Mouse (Mus musculus) hindbrain, embryonic 15.5 days (tissue): Measurements from ENCODE around the gene S100a3. TPM values are rescaled to one million over a fixed set of nuclear protein-coding genes. Genes with fewer than 3 reads are reported as not detected.

Experiments used
- ATAC-seq: fragments of 200-750 bp; cut with Nextera tagmentation; 2 replicates; pipeline ENCODE4 v1.8.0; 2017; ENCODE audit warnings: low read depth, moderate number of reproducible peaks, moderate TSS enrichment; ENCODE audit not compliant: low FRiP score
- H3K27ac ChIP-seq: fragments of 300-500 bp; sonication (generic); replicated peaks from 2 replicates; pipeline ENCODE4 v1.5.1; 2015; ENCODE audit warnings: mild to moderate bottlenecking, inconsistent platforms
- H3K27me3 ChIP-seq: fragments of 300-500 bp; sonication (generic); 2 replicates; pipeline ENCODE4 v1.6.1; 2015; ENCODE audit warnings: control low read depth, inconsistent platforms
- H3K36me3 ChIP-seq: fragments of 300-500 bp; sonication (generic); 2 replicates; pipeline ENCODE4 v1.6.1; 2015; ENCODE audit warnings: control low read depth, inconsistent platforms
- H3K4me1 ChIP-seq: fragments of 300-500 bp; sonication (generic); replicated peaks from 2 replicates; pipeline ENCODE4 v1.6.1; 2015; ENCODE audit warnings: control low read depth, inconsistent platforms
- H3K4me2 ChIP-seq: fragments of 300-500 bp; sonication (generic); 2 replicates; pipeline ENCODE4 v1.6.1; 2015; ENCODE audit warnings: moderate library complexity, mild to moderate bottlenecking, inconsistent platforms
- H3K4me3 ChIP-seq: fragments of 300-500 bp; sonication (generic); 2 replicates; pipeline ENCODE4 v1.5.1; 2015; ENCODE audit warnings: mild to moderate bottlenecking, inconsistent platforms
- H3K9ac ChIP-seq: fragments of 300-500 bp; sonication (generic); 2 replicates; pipeline ENCODE4 v1.6.1; 2015; ENCODE audit warnings: inconsistent platforms
- H3K9me3 ChIP-seq: fragments of 300-500 bp; sonication (generic); 2 replicates; pipeline ENCODE4 v1.6.1; 2016; ENCODE audit warnings: control low read depth, inconsistent platforms
- WGBS: fragments of 180-500 bp; shearing (Covaris S2); methylation state at CpG from one replicate; pipeline ENCODE4 v1.1.7; 2015; 5-methylcytosine and 5-hydroxymethylcytosine counted together
- polyA plus RNA-seq: library from polyadenylated mRNA; unstranded; fragments of >200 nt; fragmentation: Nextera tagmentation; extraction: Ambion mirVana; gene quantifications from 2 replicates; pipeline ENCODE4 v1.2.1, GENCODE M21; 2015

Gene S100a3
- polyA plus RNA-seq, 1 experiment from 2014 or later: 2.7 TPM

GRCm38 (mm10) chr3:90576351-90577001 is 16.1 kb downstream of the S100a3 start:
- 69% methylated on average over 10 of the region's 10 CpGs for WGBS
- H3K9ac ChIP-seq: no peak overlapping the region
- H3K9me3 ChIP-seq: no peaks in the 10 kb centered on the region
- no peaks in the 10 kb centered on the region for H3K27me3 ChIP-seq
- ATAC-seq: no peak
- no peak overlapping the region for H3K27ac ChIP-seq
- no peak overlapping the region for H3K4me2 ChIP-seq
- no peak overlapping the region for H3K4me3 ChIP-seq
- H3K4me1 ChIP-seq: no peaks in the 10 kb centered on the region
- H3K36me3 ChIP-seq: no peaks in the 10 kb centered on the region

GRCm38 (mm10) chr3:90579433-90579832 is 19.1 kb downstream of the S100a3 start:
- Histone ChIP-seq H3K27ac (no peak overlapping the region), H3K9ac (no peak overlapping the region), H3K4me3 (no peak overlapping the region), H3K4me1 (no peaks in the 10 kb centered on the region), H3K27me3 (no peaks in the 10 kb centered on the region), H3K9me3 (no peaks in the 10 kb centered on the region), H3K36me3 (no peaks in the 10 kb centered on the region), H3K4me2 (no peak overlapping the region)
- ATAC-seq: no peak
- WGBS: 78% methylated on average over 7 of the region's 7 CpGs

GRCm38 (mm10) chr3:90581141-90581540 is 20.8 kb downstream of the S100a3 start:
- Histone ChIP-seq H3K9me3 (no peaks in the 10 kb centered on the region), H3K4me1 (no peaks in the 10 kb centered on the region), H3K36me3 (no peaks in the 10 kb centered on the region), H3K27ac (no peak overlapping the region), H3K27me3 (no peaks in the 10 kb centered on the region), H3K4me3 (no peak overlapping the region), H3K9ac (no peak overlapping the region), H3K4me2 (no peak overlapping the region)
- ATAC-seq: no peak
- whole genome bisulfite sequencing: 95% methylated on average over 5 of the region's 5 CpGs

- H3K27me3 ChIP-seq: no peaks in the 10 kb centered on the region
- H3K27ac ChIP-seq: no peak overlapping the region
- H3K4me1 ChIP-seq: no peaks in the 10 kb centered on the region
- no peak overlapping the region for H3K4me3 ChIP-seq
- no peaks in the 10 kb centered on the region for H3K9me3 ChIP-seq
- H3K4me2 ChIP-seq: no peak overlapping the region
- 95% methylated on average over 1 of the region's 1 CpGs for WGBS
- H3K36me3 ChIP-seq: no peaks in the 10 kb centered on the region
- H3K9ac ChIP-seq: no peak overlapping the region
- ATAC-seq: no peak
Observed at GRCm38 (mm10) chr3:90582156-90582555, 21.8 kb downstream of the S100a3 start.

- H3K9me3 ChIP-seq: no peaks in the 10 kb centered on the region
- no peak for ATAC-seq
- no peaks in the 10 kb centered on the region for H3K36me3 ChIP-seq
- 94% methylated on average over 4 of the region's 4 CpGs for WGBS
- no peak overlapping the region for H3K9ac ChIP-seq
- H3K4me1 ChIP-seq: no peaks in the 10 kb centered on the region
- no peak overlapping the region for H3K4me2 ChIP-seq
- H3K27ac ChIP-seq: no peak overlapping the region
- no peaks in the 10 kb centered on the region for H3K27me3 ChIP-seq
- no peak overlapping the region for H3K4me3 ChIP-seq
Observed at GRCm38 (mm10) chr3:90582556-90582955, 22.2 kb downstream of the S100a3 start.

GRCm38 (mm10) chr3:90583893-90584292 is 23.5 kb downstream of the S100a3 start:
- H3K9me3 ChIP-seq: no peaks in the 10 kb centered on the region
- no peak overlapping the region for H3K4me3 ChIP-seq
- H3K4me1 ChIP-seq: no peaks in the 10 kb centered on the region
- H3K36me3 ChIP-seq: no peaks in the 10 kb centered on the region
- no peak overlapping the region for H3K4me2 ChIP-seq
- H3K9ac ChIP-seq: no peak overlapping the region
- no peaks in the 10 kb centered on the region for H3K27me3 ChIP-seq
- 56% methylated on average over 3 of the region's 3 CpGs for WGBS
- 0 out of 2 replicates have a peak, but pooled peaks have one; percentile 46 for ATAC-seq
- no peak overlapping the region for H3K27ac ChIP-seq

- 40% methylated on average over 5 of the region's 5 CpGs for WGBS
- H3K4me1 ChIP-seq: no peaks in the 10 kb centered on the region
- ATAC-seq: 0 out of 2 replicates have a peak, but pooled peaks have one; percentile 42
- H3K4me2 ChIP-seq: no peak overlapping the region
- no peaks in the 10 kb centered on the region for H3K27me3 ChIP-seq
- H3K27ac ChIP-seq: no peak overlapping the region
- H3K36me3 ChIP-seq: no peaks in the 10 kb centered on the region
- no peak overlapping the region for H3K4me3 ChIP-seq
- no peak overlapping the region for H3K9ac ChIP-seq
- H3K9me3 ChIP-seq: no peaks in the 10 kb centered on the region
Observed at GRCm38 (mm10) chr3:90585595-90585994, 25.2 kb downstream of the S100a3 start.

GRCm38 (mm10) chr3:90586016-90586643 is 25.8 kb downstream of the S100a3 start:
- H3K36me3 ChIP-seq: no peaks in the 10 kb centered on the region
- H3K4me3 ChIP-seq: no peak overlapping the region
- H3K27ac ChIP-seq: no peak overlapping the region
- H3K9ac ChIP-seq: no peak overlapping the region
- 86% methylated on average over 15 of the region's 15 CpGs for WGBS
- H3K4me2 ChIP-seq: no peak overlapping the region
- H3K9me3 ChIP-seq: no peaks in the 10 kb centered on the region
- H3K4me1 ChIP-seq: no peaks in the 10 kb centered on the region
- H3K27me3 ChIP-seq: no peaks in the 10 kb centered on the region
- ATAC-seq: no peak

GRCm38 (mm10) chr3:90586906-90587305 is 26.5 kb downstream of the S100a3 start:
- Histone ChIP-seq H3K27me3 (no peaks in the 10 kb centered on the region), H3K36me3 (no peaks in the 10 kb centered on the region), H3K9me3 (no peaks in the 10 kb centered on the region), H3K9ac (no peak overlapping the region), H3K4me1 (no peaks in the 10 kb centered on the region), H3K4me3 (no peak overlapping the region), H3K27ac (no peak overlapping the region), H3K4me2 (no peak overlapping the region)
- 73% methylated on average over 10 of the region's 10 CpGs for WGBS
- ATAC-seq: no peak

- Histone ChIP-seq H3K27me3 (no peaks in the 10 kb centered on the region), H3K4me1 (no peaks in the 10 kb centered on the region), H3K9me3 (no peaks in the 10 kb centered on the region), H3K4me3 (no peak overlapping the region), H3K36me3 (no peaks in the 10 kb centered on the region), H3K27ac (no peak overlapping the region), H3K4me2 (no peak overlapping the region), H3K9ac (no peak overlapping the region)
- 84% methylated on average over 14 of the region's 14 CpGs for WGBS
- ATAC-seq: no peak
Observed at GRCm38 (mm10) chr3:90587361-90588101, 27.2 kb downstream of the S100a3 start.

GRCm38 (mm10) chr3:90589390-90589789 is 29.0 kb downstream of the S100a3 start:
- Histone ChIP-seq H3K36me3 (no peaks in the 10 kb centered on the region), H3K27me3 (no peaks in the 10 kb centered on the region), H3K9me3 (no peaks in the 10 kb centered on the region), H3K9ac (no peak overlapping the region), H3K4me2 (no peak overlapping the region), H3K27ac (no peak overlapping the region), H3K4me3 (no peak overlapping the region), H3K4me1 (no peaks in the 10 kb centered on the region)
- no peak for ATAC-seq
- WGBS: 90% methylated on average over 6 of the region's 6 CpGs

- H3K4me2 ChIP-seq: no peak within 1 kb of the TSS
- H3K36me3 ChIP-seq: no peaks in the 10 kb centered on the region
- H3K9ac ChIP-seq: no peak within 1 kb of the TSS
- H3K4me3 ChIP-seq: no peak within 1 kb of the TSS
- no peaks in the 10 kb centered on the region for H3K9me3 ChIP-seq
- 88% methylated on average over 8 of the region's 8 CpGs for WGBS
- no peak for ATAC-seq
- H3K4me1 ChIP-seq: no peaks in the 10 kb centered on the region
- no peak within 1 kb of the TSS for H3K27ac ChIP-seq
- H3K27me3 ChIP-seq: no peaks in the 10 kb centered on the region
Observed at GRCm38 (mm10) chr3:90589947-90590346, 29.6 kb downstream of the S100a3 start, which contains the start of gene S100a2. Gene S100a2 (plus strand): TSS chr3:90590247.
